Mouse (Mus musculus) embryonic facial prominence, embryonic 11.5 days (tissue): Measurements from ENCODE around the gene Ppp1r3e. TPM values are rescaled to one million over a fixed set of nuclear protein-coding genes. Genes with fewer than 3 reads are reported as not detected.

Experiments
- ATAC-seq: fragments of 200-750 bp; cut with Nextera tagmentation; replicated peaks from 2 replicates; pipeline ENCODE4 v1.8.0; 2017; ENCODE audit warnings: low read depth; ENCODE audit not compliant: insufficient number of reproducible peaks, low FRiP score, low TSS enrichment
- DNase-seq: peaks from one replicate; pipeline ENCODE4 v3.0.0-alpha.2; 2015; ENCODE audit warnings: low spot score
- H3K27ac ChIP-seq: fragments of 300-500 bp; sonication (generic); replicated peaks from 2 replicates; pipeline ENCODE4 v1.5.1; 2014; ENCODE audit warnings: mild to moderate bottlenecking, low read depth, low read length, control low read depth
- H3K27me3 ChIP-seq: fragments of 300-500 bp; sonication (generic); 2 replicates; pipeline ENCODE4 v1.6.1; 2014; ENCODE audit warnings: mild to moderate bottlenecking, low read length, moderate library complexity, mixed read lengths; ENCODE audit not compliant: control insufficient read depth, insufficient read depth
- H3K36me3 ChIP-seq: fragments of 300-500 bp; sonication (generic); replicated peaks from 2 replicates; pipeline ENCODE4 v1.6.1; 2014; ENCODE audit warnings: low read depth, mild to moderate bottlenecking, low read length, moderate library complexity, mixed read lengths; ENCODE audit not compliant: control insufficient read depth, insufficient read depth
- H3K4me1 ChIP-seq: fragments of 300-500 bp; sonication (generic); 2 replicates; pipeline ENCODE4 v1.6.1; 2014; ENCODE audit warnings: low read length, mixed read lengths; ENCODE audit not compliant: control insufficient read depth, insufficient read depth
- H3K4me2 ChIP-seq: fragments of 300-500 bp; sonication (generic); 2 replicates; pipeline ENCODE4 v1.6.1; 2014; ENCODE audit warnings: low read depth, mild to moderate bottlenecking, control low read depth, low read length, moderate library complexity
- H3K4me3 ChIP-seq: fragments of 300-500 bp; sonication (generic); 2 replicates; pipeline ENCODE4 v1.5.1; 2014; ENCODE audit warnings: low read depth, low read length, control low read depth
- H3K9ac ChIP-seq: fragments of 300-500 bp; sonication (generic); replicated peaks from 2 replicates; pipeline ENCODE4 v1.6.1; 2014; ENCODE audit warnings: mild to moderate bottlenecking, control low read depth, low read length
- H3K9me3 ChIP-seq: fragments of 300-500 bp; sonication (generic); replicated peaks from 2 replicates; pipeline ENCODE4 v1.6.1; 2016; ENCODE audit warnings: mild to moderate bottlenecking, low read length, inconsistent platforms, mixed read lengths; ENCODE audit not compliant: control insufficient read depth
- WGBS: fragments of 180-500 bp; shearing (Covaris S2); extraction: QIAGEN DNeasy Blood & Tissue Kit; methylation state at CpG from one replicate; pipeline ENCODE4 v1.1.7; 2014; 5-methylcytosine and 5-hydroxymethylcytosine counted together
- polyA plus RNA-seq: library from polyadenylated mRNA; unstranded; fragments of >200 nt; fragmentation: Nextera tagmentation; extraction: Ambion mirVana; gene quantifications from 2 replicates; pipeline ENCODE4 v1.2.1, GENCODE M21; 2014

Ppp1r3e gene
- polyA plus RNA-seq, 1 experiment from 2014 or later = 0.34 TPM

GRCm38 (mm10) chr14:54874165-54874564 lies 3.2 kb downstream of the Ppp1r3e start:
- no peak overlapping the region for H3K9ac ChIP-seq
- no peak for DNase-seq
- WGBS = 79% methylated on average over 3 of the region's 3 CpGs
- no peak overlapping the region for H3K27ac ChIP-seq
- H3K4me1 ChIP-seq = peaks cover 4% of the 10 kb centered on the region; the same call in 1 of the 2 replicates
- H3K4me3 ChIP-seq = no peak overlapping the region
- ATAC-seq = no peak
- no peaks in the 10 kb centered on the region for H3K36me3 ChIP-seq
- no peak overlapping the region; the same call in 1 of the 2 replicates for H3K4me2 ChIP-seq
- H3K9me3 ChIP-seq = no peaks in the 10 kb centered on the region
- peaks cover 8% of the 10 kb centered on the region for H3K27me3 ChIP-seq

GRCm38 (mm10) chr14:54870861-54871260 lies 6.5 kb downstream of the Ppp1r3e start, which contains the start of gene Homez:
TSS of gene Homez (minus strand) at chr14:54870961.
- no peak for DNase-seq
- ATAC-seq = no peak
- Histone ChIP-seq H3K36me3 (no peaks in the 10 kb centered on the region), H3K4me1 (no peaks in the 10 kb centered on the region), H3K4me2 (no peak within 1 kb of the TSS), H3K9me3 (no peaks in the 10 kb centered on the region), H3K4me3 (no peak within 1 kb of the TSS), H3K27ac (no peak within 1 kb of the TSS), H3K9ac (no peak within 1 kb of the TSS), H3K27me3 (no peaks in the 10 kb centered on the region)
- 84% methylated on average over 5 of the region's 5 CpGs for WGBS

- no peaks in the 10 kb centered on the region for H3K4me1 ChIP-seq
- ATAC-seq = no peak
- no peaks in the 10 kb centered on the region for H3K27me3 ChIP-seq
- no peaks in the 10 kb centered on the region for H3K9me3 ChIP-seq
- H3K4me3 ChIP-seq = no peak overlapping the region
- no peak for DNase-seq
- WGBS = 86% methylated on average over 4 of the region's 4 CpGs
- no peak overlapping the region for H3K27ac ChIP-seq
- H3K9ac ChIP-seq = no peak overlapping the region
- no peak overlapping the region for H3K4me2 ChIP-seq
- H3K36me3 ChIP-seq = no peaks in the 10 kb centered on the region
These were observed 9.3 kb downstream of the Ppp1r3e start for GRCm38 (mm10) chr14:54868026-54868425.

- WGBS = 54% methylated on average over 5 of the region's 5 CpGs
- Histone ChIP-seq H3K4me2 (no peak overlapping the region), H3K36me3 (no peaks in the 10 kb centered on the region), H3K27ac (no peak overlapping the region), H3K9me3 (no peaks in the 10 kb centered on the region), H3K9ac (no peak overlapping the region), H3K27me3 (no peaks in the 10 kb centered on the region), H3K4me1 (no peaks in the 10 kb centered on the region), H3K4me3 (no peak overlapping the region)
- no peak for DNase-seq
- ATAC-seq = no peak
These were observed 10.4 kb downstream of the Ppp1r3e start for GRCm38 (mm10) chr14:54866936-54867335.

GRCm38 (mm10) chr14:54866268-54866667 lies 11.1 kb downstream of the Ppp1r3e start:
- Histone ChIP-seq H3K27me3 (no peaks in the 10 kb centered on the region), H3K9ac (no peak overlapping the region), H3K9me3 (no peaks in the 10 kb centered on the region), H3K36me3 (no peaks in the 10 kb centered on the region), H3K4me3 (no peak overlapping the region), H3K27ac (no peak overlapping the region), H3K4me2 (no peak overlapping the region), H3K4me1 (no peaks in the 10 kb centered on the region)
- no peak for DNase-seq
- no peak for ATAC-seq
- 50% methylated on average over 3 of the region's 3 CpGs for WGBS

- WGBS = 88% methylated on average over 5 of the region's 5 CpGs
- no peak overlapping the region for H3K4me3 ChIP-seq
- no peak for DNase-seq
- H3K4me1 ChIP-seq = no peaks in the 10 kb centered on the region
- no peak overlapping the region for H3K27ac ChIP-seq
- no peak for ATAC-seq
- H3K4me2 ChIP-seq = no peak overlapping the region
- no peaks in the 10 kb centered on the region for H3K36me3 ChIP-seq
- no peaks in the 10 kb centered on the region for H3K27me3 ChIP-seq
- no peak overlapping the region for H3K9ac ChIP-seq
- H3K9me3 ChIP-seq = no peaks in the 10 kb centered on the region
These were observed 11.7 kb downstream of the Ppp1r3e start for GRCm38 (mm10) chr14:54865626-54866025.

- H3K4me1 ChIP-seq = no peaks in the 10 kb centered on the region
- H3K27me3 ChIP-seq = no peaks in the 10 kb centered on the region
- H3K9ac ChIP-seq = peak overlapping the region; percentile 93
- peak overlapping the region; percentile 81 for H3K4me3 ChIP-seq
- no peaks in the 10 kb centered on the region for H3K36me3 ChIP-seq
- WGBS = 16% methylated on average over 21 of the region's 21 CpGs
- no peaks in the 10 kb centered on the region for H3K9me3 ChIP-seq
- ATAC-seq (no peak; the same call in 1 of the 2 replicates), DNase-seq (no peak)
- peak overlapping the region; percentile 61 for H3K4me2 ChIP-seq
- no peak overlapping the region for H3K27ac ChIP-seq
These were observed 12.9 kb downstream of the Ppp1r3e start for GRCm38 (mm10) chr14:54864313-54865036.

- H3K9ac ChIP-seq = peak overlapping the region; percentile 93
- H3K4me2 ChIP-seq = peak overlapping the region; percentile 61
- peak overlapping the region; percentile 81 for H3K4me3 ChIP-seq
- H3K4me1 ChIP-seq = no peaks in the 10 kb centered on the region
- no peaks in the 10 kb centered on the region for H3K9me3 ChIP-seq
- DNase-seq (peak; percentile 96), ATAC-seq (peak; percentile 100)
- no peaks in the 10 kb centered on the region for H3K36me3 ChIP-seq
- under 1% methylated on average over 46 of the region's 56 CpGs for WGBS
- no peaks in the 10 kb centered on the region for H3K27me3 ChIP-seq
- peak overlapping the region; percentile 62; the same call in 1 of the 2 replicates for H3K27ac ChIP-seq
These were observed 13.6 kb downstream of the Ppp1r3e start for GRCm38 (mm10) chr14:54863501-54864312.
